Mouse (Mus musculus) limb, embryonic 14.5 days (tissue): ENCODE data around the gene Fabp6. TPM values are rescaled to one million over a fixed set of nuclear protein-coding genes. Genes with fewer than 3 reads are reported as not detected.

ENCODE experiments used
- ATAC-seq: fragments of 200-750 bp; cut with Nextera tagmentation; 2 replicates; pipeline ENCODE4 v1.8.0; 2017; ENCODE audit warnings: low read depth, moderate number of reproducible peaks, moderate TSS enrichment; ENCODE audit not compliant: low FRiP score
- DNase-seq: peaks from one replicate; pipeline ENCODE4 v3.0.0-alpha.2; 2015; ENCODE audit warnings: low spot score
- H3K27ac ChIP-seq: fragments of 300-500 bp; sonication (generic); replicated peaks from 2 replicates; pipeline ENCODE4 v1.5.1; 2014; ENCODE audit warnings: low read depth, mild to moderate bottlenecking, low read length, moderate library complexity, mixed read lengths
- H3K27me3 ChIP-seq: fragments of 300-500 bp; sonication (generic); 2 replicates; pipeline ENCODE4 v1.6.1; 2014; ENCODE audit warnings: low read length, mixed read lengths; ENCODE audit not compliant: control insufficient read depth, insufficient read depth
- H3K36me3 ChIP-seq: fragments of 300-500 bp; sonication (generic); 2 replicates; pipeline ENCODE4 v1.6.1; 2014; ENCODE audit warnings: mild to moderate bottlenecking, low read length, moderate library complexity, mixed read lengths; ENCODE audit not compliant: control insufficient read depth, insufficient read depth
- H3K4me1 ChIP-seq: fragments of 300-500 bp; sonication (generic); 2 replicates; pipeline ENCODE4 v1.6.1; 2014; ENCODE audit warnings: antibody characterized with exemption, low read length, mixed read lengths; ENCODE audit not compliant: control insufficient read depth, insufficient read depth
- H3K4me2 ChIP-seq: fragments of 300-500 bp; sonication (generic); replicated peaks from 2 replicates; pipeline ENCODE4 v1.6.1; 2014; ENCODE audit warnings: low read depth, mild to moderate bottlenecking, low read length, moderate library complexity; ENCODE audit not compliant: severe bottlenecking
- H3K4me3 ChIP-seq: fragments of 300-500 bp; sonication (generic); replicated peaks from 2 replicates; pipeline ENCODE4 v1.5.1; 2014; ENCODE audit warnings: low read length
- H3K9ac ChIP-seq: fragments of 300-500 bp; sonication (generic); 2 replicates; pipeline ENCODE4 v1.6.1; 2014; ENCODE audit warnings: mild to moderate bottlenecking, low read depth, low read length, moderate library complexity; ENCODE audit not compliant: severe bottlenecking
- H3K9me3 ChIP-seq: fragments of 300-500 bp; sonication (generic); 2 replicates; pipeline ENCODE4 v1.6.1; 2016; ENCODE audit warnings: low read length; ENCODE audit not compliant: control insufficient read depth
- POLR2A ChIP-seq: fragments of 200-500 bp; IDR thresholded peaks from 2 replicates; pipeline ENCODE4 v1.8.0; 2012; ENCODE audit warnings: inconsistent platforms, mild to moderate bottlenecking, moderate library complexity, borderline replicate concordance; ENCODE audit not compliant: insufficient read depth, insufficient read length; ENCODE audit errors: extremely low read depth
- WGBS: fragments of 180-500 bp; shearing (Covaris S2); extraction: QIAGEN DNeasy Blood & Tissue Kit; methylation state at CpG from one replicate; pipeline ENCODE4 v1.1.7; 2014; 5-methylcytosine and 5-hydroxymethylcytosine counted together
- polyA plus RNA-seq, 2 experiments: library from polyadenylated mRNA; depleted of rRNA in 1 of 2; stranded (reverse) in 1 of 2; unstranded in 1 of 2; fragments of >200 nt; fragmentation: Nextera tagmentation in 1 of 2; extraction: Ambion mirVana in 1 of 2; gene quantifications; 2 replicates each; pipeline versions ENCODE4 v1.2.1 to v1.2.3; 2012 to 2014

Fabp6 gene
- polyA plus RNA-seq, 2 experiments: not detected

GRCm38 (mm10) chr11:43612834-43613488 lies 11.6 kb upstream of the Fabp6 start:
- H3K4me2 ChIP-seq: no peak overlapping the region
- H3K27me3 ChIP-seq: no peaks in the 10 kb centered on the region
- no peak overlapping the region for H3K27ac ChIP-seq
- H3K4me3 ChIP-seq: no peak overlapping the region
- no peaks in the 10 kb centered on the region for H3K4me1 ChIP-seq
- TF ChIP-seq POLR2A: no peak
- WGBS: 31% methylated on average over 12 of the region's 12 CpGs
- no peaks in the 10 kb centered on the region for H3K9me3 ChIP-seq
- H3K9ac ChIP-seq: 0 out of 2 replicates have a peak overlapping the region, but pooled peaks have one; percentile 13
- peak; percentile 85; the same call in 1 of the 2 replicates for ATAC-seq
- H3K36me3 ChIP-seq: no peaks in the 10 kb centered on the region
- DNase-seq: peak; percentile 88

GRCm38 (mm10) chr11:43610662-43611033 lies 9.3 kb upstream of the Fabp6 start:
- no peak for DNase-seq
- Histone ChIP-seq H3K9me3 (no peaks in the 10 kb centered on the region), H3K4me1 (no peaks in the 10 kb centered on the region), H3K9ac (no peak overlapping the region), H3K27me3 (no peaks in the 10 kb centered on the region), H3K4me2 (no peak overlapping the region), H3K36me3 (no peaks in the 10 kb centered on the region), H3K4me3 (no peak overlapping the region), H3K27ac (no peak overlapping the region)
- no peak for ATAC-seq
- 69% methylated on average over 5 of the region's 5 CpGs for WGBS
- no peak for TF ChIP-seq POLR2A

GRCm38 (mm10) chr11:43610006-43610661 lies 8.8 kb upstream of the Fabp6 start:
- Histone ChIP-seq H3K4me3 (no peak overlapping the region), H3K27me3 (no peaks in the 10 kb centered on the region), H3K27ac (no peak overlapping the region), H3K9me3 (no peaks in the 10 kb centered on the region), H3K4me2 (no peak overlapping the region), H3K4me1 (no peaks in the 10 kb centered on the region), H3K36me3 (no peaks in the 10 kb centered on the region), H3K9ac (no peak overlapping the region)
- WGBS: 72% methylated on average over 10 of the region's 10 CpGs
- no peak for DNase-seq
- ATAC-seq: no peak
- no peak for TF ChIP-seq POLR2A

- no peak overlapping the region for H3K4me2 ChIP-seq
- H3K27ac ChIP-seq: no peak overlapping the region
- no peaks in the 10 kb centered on the region for H3K27me3 ChIP-seq
- H3K9ac ChIP-seq: no peak overlapping the region
- no peaks in the 10 kb centered on the region for H3K36me3 ChIP-seq
- H3K9me3 ChIP-seq: no peaks in the 10 kb centered on the region
- H3K4me3 ChIP-seq: no peak overlapping the region
- no peak for DNase-seq
- no peaks in the 10 kb centered on the region for H3K4me1 ChIP-seq
- no peak for ATAC-seq
- TF ChIP-seq POLR2A: no peak
- WGBS: 31% methylated on average over 3 of the region's 3 CpGs
Observed at GRCm38 (mm10) chr11:43608440-43608839, 7.1 kb upstream of the Fabp6 start.

- Histone ChIP-seq H3K4me3 (no peak overlapping the region), H3K4me1 (no peaks in the 10 kb centered on the region), H3K27ac (no peak overlapping the region), H3K9ac (no peak overlapping the region), H3K27me3 (no peaks in the 10 kb centered on the region), H3K36me3 (no peaks in the 10 kb centered on the region), H3K4me2 (no peak overlapping the region), H3K9me3 (no peaks in the 10 kb centered on the region)
- ATAC-seq: no peak
- WGBS: 88% methylated on average over 6 of the region's 6 CpGs
- TF ChIP-seq POLR2A: no peak
- DNase-seq: no peak
Observed at GRCm38 (mm10) chr11:43605859-43606258, 4.5 kb upstream of the Fabp6 start.

GRCm38 (mm10) chr11:43604891-43605290 lies 3.6 kb upstream of the Fabp6 start:
- DNase-seq (no peak), ATAC-seq (no peak)
- no peaks in the 10 kb centered on the region for H3K4me1 ChIP-seq
- no peak overlapping the region for H3K9ac ChIP-seq
- no peaks in the 10 kb centered on the region for H3K27me3 ChIP-seq
- H3K4me2 ChIP-seq: no peak overlapping the region
- TF ChIP-seq POLR2A: no peak
- H3K36me3 ChIP-seq: no peaks in the 10 kb centered on the region
- no peaks in the 10 kb centered on the region for H3K9me3 ChIP-seq
- WGBS: 91% methylated on average over 6 of the region's 6 CpGs
- no peak overlapping the region for H3K27ac ChIP-seq
- H3K4me3 ChIP-seq: no peak overlapping the region
